Mouse (Mus musculus) layer of hippocampus, postnatal 25 days (tissue): ENCODE measurements around the gene Rpn1. TPM values are rescaled to one million over a fixed set of nuclear protein-coding genes. Genes with fewer than 3 reads are reported as not detected.
A peak's percentile ranks its signal among the peaks of the same experiment; 100 is the strongest.

ENCODE experiments used
- DNase-seq, 2 experiments: peaks; one replicate each; pipeline ENCODE4 v3.0.0; 2022; ENCODE audit warnings: mixed read lengths in 2 of 2, low spot score in 1 of 2; ENCODE audit errors: extremely low spot score in 1 of 2
- total RNA-seq, 2 experiments: library from RNA; stranded (reverse); gene quantifications; 2 replicates each; pipeline ENCODE4 v1.2.3; 2021

The Rpn1 gene
- 100 to 1,000 TPM; 166 to 175 TPM for total RNA-seq

GRCm38 (mm10) chr6:88084278-88085151 is at the start of gene Rpn1:
Rpn1 (plus strand) TSS chr6:88084482.
- peak; percentile 95 to 98 for DNase-seq

GRCm38 (mm10) chr6:88037471-88038045 is 46.7 kb upstream of the Rpn1 start:
- DNase-seq, result no peak

DNA sequence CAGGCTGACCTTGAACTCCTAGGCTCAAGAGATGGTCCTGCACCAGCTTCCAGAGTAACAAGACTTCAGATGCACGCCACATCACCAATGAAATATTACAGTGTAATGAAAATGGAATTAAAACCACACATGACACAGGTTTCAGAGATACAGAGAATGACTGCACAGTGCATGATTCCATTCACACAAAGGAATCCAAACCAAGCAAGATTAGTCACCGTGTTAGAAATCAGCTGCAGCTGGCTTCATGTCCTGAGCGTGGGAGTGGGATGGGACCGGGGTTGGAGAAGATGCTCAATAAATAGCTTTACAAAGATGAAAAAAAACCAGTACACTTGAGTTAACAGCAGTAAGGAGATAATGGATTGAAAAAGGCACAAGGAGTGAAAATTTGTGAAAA is 44.9 kb upstream of the Rpn1 start:
- no peak for DNase-seq

DNA sequence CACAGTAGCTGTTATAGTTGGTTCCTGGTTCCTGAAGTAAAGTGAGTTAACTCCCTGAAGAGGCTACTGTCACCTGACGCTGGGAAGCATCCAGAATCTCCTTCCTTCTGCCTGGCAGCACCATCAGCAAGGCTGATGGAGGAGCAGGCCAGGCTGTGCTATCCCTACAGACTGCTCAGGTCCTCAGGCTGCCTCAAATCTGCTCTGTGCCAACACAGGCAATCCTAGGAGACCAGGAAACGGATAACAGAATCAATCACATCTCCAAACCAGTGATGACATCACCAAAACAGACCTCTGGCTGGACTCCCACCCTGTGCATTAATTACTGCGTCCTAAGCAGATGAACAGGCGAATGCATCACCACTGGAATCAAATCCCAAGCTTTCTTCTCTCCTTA is 43.1 kb upstream of the Rpn1 start:
- no peak for DNase-seq

GRCm38 (mm10) chr6:88042336-88042735 is 41.9 kb upstream of the Rpn1 start:
- no peak for DNase-seq

- no peak for DNase-seq
Measured at GRCm38 (mm10) chr6:88044234-88044576, 40.1 kb upstream of the Rpn1 start.

- peak; percentile 86 to 90 for DNase-seq
Measured at GRCm38 (mm10) chr6:88044577-88045405, 39.5 kb upstream of the Rpn1 start, which contains the start of gene Rab7. Rab7 (minus strand) TSS chr6:88045270.

- no peak for DNase-seq
Measured at GRCm38 (mm10) chr6:88045406-88045766, 38.9 kb upstream of the Rpn1 start.

- no peak for DNase-seq
Measured at GRCm38 (mm10) chr6:88047853-88048252, 36.4 kb upstream of the Rpn1 start.

DNA sequence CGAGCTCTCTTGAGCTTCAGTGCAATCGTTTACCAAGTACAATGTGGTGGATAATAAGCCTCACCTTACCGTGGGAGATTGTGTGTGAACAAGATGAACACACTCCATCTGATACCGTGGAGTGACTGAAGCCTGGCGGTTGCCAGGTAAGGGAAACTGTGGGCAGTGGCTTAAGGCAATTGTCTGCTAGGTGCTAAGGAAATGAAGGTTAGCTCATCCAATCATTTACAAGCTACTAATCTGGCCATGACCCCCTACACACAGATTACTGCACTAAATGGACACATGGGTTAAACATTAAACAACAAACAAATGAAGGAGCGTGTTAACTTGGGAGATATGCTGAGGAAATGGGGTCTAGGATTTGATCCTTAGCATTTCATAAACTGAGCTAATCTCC is 35.3 kb upstream of the Rpn1 start:
- no peak for DNase-seq

DNA sequence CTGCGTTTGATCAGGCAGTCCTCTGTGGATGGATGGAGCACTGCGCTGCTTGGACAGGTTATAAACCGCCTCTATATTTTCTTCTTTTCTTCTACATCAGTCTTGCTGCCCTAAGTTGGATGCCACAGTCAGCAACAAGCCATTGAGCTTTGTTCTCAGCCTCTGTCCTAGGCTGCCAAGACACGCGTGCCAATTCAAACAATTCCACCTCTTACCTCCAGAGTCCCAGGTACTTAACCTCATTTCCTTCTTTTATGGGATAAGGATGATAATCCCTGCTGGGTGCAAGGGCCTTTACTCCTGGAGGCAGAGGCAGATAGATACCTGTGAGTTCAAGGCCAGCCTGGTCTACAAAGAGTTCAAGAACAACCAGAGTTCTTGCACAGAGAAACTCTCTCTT is 33.1 kb upstream of the Rpn1 start:
- no peak for DNase-seq

GRCm38 (mm10) chr6:88053228-88054080 is 30.8 kb upstream of the Rpn1 start:
- DNase-seq, result no peak

GRCm38 (mm10) chr6:88054081-88054835 is 30.0 kb upstream of the Rpn1 start:
- DNase-seq, result no peak

GRCm38 (mm10) chr6:88055663-88056062 is 28.6 kb upstream of the Rpn1 start:
- no peak for DNase-seq

DNA sequence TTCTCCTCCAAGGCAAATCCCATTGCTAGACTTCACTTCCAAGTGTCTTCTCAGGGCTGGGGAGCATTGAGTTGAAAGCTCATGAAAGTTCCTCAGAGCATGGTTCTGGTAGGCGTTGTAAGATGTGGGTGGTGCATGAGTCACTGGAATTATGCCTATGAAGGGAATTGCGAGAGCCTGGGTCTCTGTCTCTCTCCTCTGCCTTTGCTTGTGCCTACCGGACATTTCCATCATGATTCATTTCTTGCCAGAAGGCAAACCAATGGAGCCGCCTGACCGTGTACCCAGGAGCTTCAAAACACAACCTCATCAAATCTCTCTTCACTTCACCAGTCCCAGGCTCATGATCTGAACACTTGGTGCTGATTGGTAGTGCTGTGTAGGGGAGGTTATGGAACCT is 27.4 kb upstream of the Rpn1 start:
- DNase-seq, result no peak

GRCm38 (mm10) chr6:88059903-88060302 is 24.4 kb upstream of the Rpn1 start:
- no peak for DNase-seq

- DNase-seq, result no peak
Measured at GRCm38 (mm10) chr6:88060602-88061001, 23.7 kb upstream of the Rpn1 start.

DNA sequence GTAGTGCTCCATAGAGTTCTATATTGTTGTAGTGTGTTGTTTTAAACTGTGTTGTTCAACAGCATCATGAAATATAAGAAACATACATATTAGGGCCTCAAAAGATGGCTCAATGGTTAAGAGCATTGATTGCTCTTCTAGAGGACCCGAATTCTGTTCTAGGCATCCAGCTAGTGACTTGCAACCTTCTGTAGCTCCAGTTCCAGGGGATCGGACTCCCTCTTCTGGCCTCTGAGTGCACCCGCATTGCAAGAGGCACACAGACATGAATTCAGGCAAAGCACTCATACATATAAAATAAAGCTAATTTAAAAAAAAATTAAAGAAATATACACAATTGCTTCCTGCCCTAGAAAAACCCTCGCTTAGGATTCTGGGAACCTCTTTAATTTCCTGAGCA is 22.9 kb upstream of the Rpn1 start:
- no peak for DNase-seq

GRCm38 (mm10) chr6:88062398-88062797 is 21.9 kb upstream of the Rpn1 start:
- no peak for DNase-seq
